Comparison of ENCODE assay signal across 26 mouse cellular contexts in the genomic region with DNA sequence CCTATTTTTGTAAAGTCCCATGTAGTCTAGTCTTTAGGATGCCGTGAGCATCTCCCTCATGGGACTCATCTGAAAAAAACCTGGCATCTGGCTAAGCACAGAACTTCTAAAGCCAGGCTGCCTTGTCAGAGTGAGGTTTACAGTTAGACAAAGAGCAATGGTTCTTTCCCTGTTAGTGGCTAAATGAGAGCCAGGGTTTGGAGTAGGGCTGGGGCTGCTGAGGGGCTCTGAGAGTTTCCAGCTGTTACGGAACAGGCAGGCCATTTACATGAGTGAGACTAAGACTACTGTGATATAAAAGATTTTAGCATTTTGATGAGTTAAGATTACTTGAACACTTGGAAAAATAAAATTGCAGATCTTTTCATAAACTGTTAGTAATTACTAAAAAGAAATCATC.
DNase-seq lines count a peak whose midpoint lies in the region; ATAC-seq and TF ChIP-seq lines count a peak whose summit lies in the region.
"Had no signal": no experiment of that assay in that cellular context is flagged by ENCODE, and none has a peak within 500 bp of the region (broad histone marks: within the 10 kb centered on the region; RNA-seq: fewer than 3 reads in every experiment).

No protein-coding gene starts in this region.

- H3K4me1 ChIP-seq in forebrain, postnatal 0 days (ENCODE audit: insufficient read depth): no peaks in the 10 kb centered on the region
- no peaks in the 10 kb centered on the region for H3K4me1 ChIP-seq in forebrain, embryonic 10.5 days
- no peaks in the 10 kb centered on the region for H3K4me1 ChIP-seq in lung, embryonic 14.5 days (ENCODE audit: insufficient read depth)
- H3K4me1 ChIP-seq in lung, adult 2 months (ENCODE audit: control insufficient read depth, insufficient read depth, low read length): no peaks in the 10 kb centered on the region
- peaks cover 11% of the 10 kb centered on the region for H3K4me1 ChIP-seq in embryonic facial prominence, embryonic 14.5 days (ENCODE audit: control insufficient read depth, insufficient read depth, low read length)
- H3K4me1 ChIP-seq in midbrain, postnatal 0 days (ENCODE audit: insufficient read depth, low read length): no peaks in the 10 kb centered on the region
- H3K4me1 ChIP-seq: embryonic facial prominence, embryonic 13.5 days; hindbrain, embryonic 15.5 days; neural tube, embryonic 13.5 days; stomach, embryonic 15.5 days had no signal

- WGBS in forebrain, postnatal 0 days: 66% methylated on average over 2 of the region's 2 CpGs
- WGBS in forebrain, embryonic 10.5 days: 77% methylated on average over 2 of the region's 2 CpGs
- 40% methylated on average over 2 of the region's 2 CpGs for WGBS in lung, embryonic 14.5 days
- WGBS in lung, adult 2 months: 67% methylated on average over 2 of the region's 2 CpGs
- 29% methylated on average over 2 of the region's 2 CpGs for WGBS in embryonic facial prominence, embryonic 14.5 days
- WGBS in midbrain, postnatal 0 days: 50% methylated on average over 2 of the region's 2 CpGs

- no peaks in the 10 kb centered on the region for H3K36me3 ChIP-seq in forebrain, postnatal 0 days (ENCODE audit: insufficient read depth)
- H3K36me3 ChIP-seq in forebrain, embryonic 10.5 days (replicated peaks): no peaks in the 10 kb centered on the region
- no peaks in the 10 kb centered on the region for H3K36me3 ChIP-seq in lung, embryonic 14.5 days (ENCODE audit: insufficient read depth)
- H3K36me3 ChIP-seq in embryonic facial prominence, embryonic 14.5 days (ENCODE audit: control insufficient read depth, insufficient read depth, low read length): no peaks in the 10 kb centered on the region
- H3K36me3 ChIP-seq in midbrain, postnatal 0 days (ENCODE audit: insufficient read depth, low read length): no peaks in the 10 kb centered on the region
- H3K36me3 ChIP-seq: embryonic facial prominence, embryonic 13.5 days; hindbrain, embryonic 15.5 days; midbrain, embryonic 15.5 days; neural tube, embryonic 13.5 days; stomach, embryonic 15.5 days had no signal

- H3K4me3 ChIP-seq in forebrain, postnatal 0 days (ENCODE audit: low read depth, low read length): no peak overlapping the region
- H3K4me3 ChIP-seq in forebrain, embryonic 10.5 days: no peak overlapping the region
- no peak overlapping the region for H3K4me3 ChIP-seq in lung, embryonic 14.5 days (ENCODE audit: low read depth, low read length)
- no peak overlapping the region for H3K4me3 ChIP-seq in lung, adult 2 months (replicated peaks; ENCODE audit: extremely low read depth, low read depth, low read length)
- H3K4me3 ChIP-seq in embryonic facial prominence, embryonic 14.5 days (ENCODE audit: low read depth, low read length): no peak overlapping the region
- no peak overlapping the region for H3K4me3 ChIP-seq in midbrain, postnatal 0 days (ENCODE audit: low read depth, low read length)
- H3K4me3 ChIP-seq in layer of hippocampus, adult 2 months: no peak overlapping the region
- H3K4me3 ChIP-seq: embryonic facial prominence, embryonic 13.5 days; hindbrain, embryonic 15.5 days; midbrain, embryonic 15.5 days; myocyte; neural tube, embryonic 13.5 days; stomach, embryonic 15.5 days had no signal

- TF ChIP-seq POLR2A in lung, adult 2 months (IDR thresholded peaks at IDR 0.05; ENCODE audit: borderline replicate concordance, extremely low read depth, low read depth, low read length): no peak

- H3K9ac ChIP-seq in forebrain, postnatal 0 days: no peak overlapping the region
- H3K9ac ChIP-seq in lung, embryonic 14.5 days: no peak overlapping the region
- H3K9ac ChIP-seq in embryonic facial prominence, embryonic 14.5 days (ENCODE audit: low read depth, low read length): no peak overlapping the region
- no peak overlapping the region for H3K9ac ChIP-seq in midbrain, postnatal 0 days (replicated peaks; ENCODE audit: low read length, poor library complexity, severe bottlenecking)
- H3K9ac ChIP-seq: embryonic facial prominence, embryonic 13.5 days; hindbrain, embryonic 15.5 days; midbrain, embryonic 15.5 days; neural tube, embryonic 13.5 days; stomach, embryonic 15.5 days had no signal

- no peaks in the 10 kb centered on the region for H3K27me3 ChIP-seq in forebrain, postnatal 0 days (ENCODE audit: insufficient read depth, low read length)
- H3K27me3 ChIP-seq in forebrain, embryonic 10.5 days (ENCODE audit: poor library complexity, severe bottlenecking): no peaks in the 10 kb centered on the region
- no peaks in the 10 kb centered on the region for H3K27me3 ChIP-seq in lung, embryonic 14.5 days (ENCODE audit: insufficient read depth, low read length)
- H3K27me3 ChIP-seq in embryonic facial prominence, embryonic 14.5 days (replicated peaks; ENCODE audit: control insufficient read depth, insufficient read depth, low read length): no peaks in the 10 kb centered on the region
- no peaks in the 10 kb centered on the region for H3K27me3 ChIP-seq in midbrain, postnatal 0 days (ENCODE audit: insufficient read depth, low read length)
- H3K27me3 ChIP-seq: embryonic facial prominence, embryonic 13.5 days; hindbrain, embryonic 15.5 days; midbrain, embryonic 15.5 days; neural tube, embryonic 13.5 days; stomach, embryonic 15.5 days had no signal

- ATAC-seq in forebrain, postnatal 0 days: peak; percentile 35; the same call in 1 of the 2 replicates
- ATAC-seq in lung, embryonic 14.5 days (ENCODE audit: insufficient read depth): peak; percentile 86; the same call in 1 of the 2 replicates
- peak; percentile 37; the same call in 1 of the 2 replicates for ATAC-seq in embryonic facial prominence, embryonic 14.5 days (ENCODE audit: low read depth)
- no peak for ATAC-seq in midbrain, postnatal 0 days (ENCODE audit: low FRiP score)
- ATAC-seq: forebrain, embryonic 14.5 days; midbrain, embryonic 15.5 days had no signal

- no peak for TF ChIP-seq CTCF in forebrain, postnatal 0 days (IDR thresholded peaks at IDR 0.05; ENCODE audit: low read depth)
- no peak for TF ChIP-seq CTCF in lung, embryonic 14.5 days (IDR thresholded peaks at IDR 0.05; ENCODE audit: low read depth)
- no peak for TF ChIP-seq CTCF in lung, adult 2 months (IDR thresholded peaks at IDR 0.05; ENCODE audit: insufficient read depth, low read length)
- no peak for TF ChIP-seq CTCF in midbrain, postnatal 0 days (IDR thresholded peaks at IDR 0.05)
- TF ChIP-seq CTCF in layer of hippocampus, adult 2 months (conservative IDR thresholded peaks at IDR 0.05): no peak

- no peak overlapping the region for H3K27ac ChIP-seq in forebrain, postnatal 0 days (ENCODE audit: low read depth, low read length)
- no peak overlapping the region for H3K27ac ChIP-seq in forebrain, embryonic 10.5 days
- no peak overlapping the region for H3K27ac ChIP-seq in lung, embryonic 14.5 days (ENCODE audit: low read depth)
- no peak overlapping the region for H3K27ac ChIP-seq in embryonic facial prominence, embryonic 14.5 days (replicated peaks; ENCODE audit: low read depth, low read length)
- H3K27ac ChIP-seq in midbrain, postnatal 0 days (ENCODE audit: low read depth, low read length): no peak overlapping the region
- no peak overlapping the region for H3K27ac ChIP-seq in layer of hippocampus, adult 2 months
- H3K27ac ChIP-seq: embryonic facial prominence, embryonic 13.5 days; hindbrain, embryonic 15.5 days; kidney, postnatal 0 days; midbrain, embryonic 15.5 days; neural tube, embryonic 13.5 days; stomach, embryonic 15.5 days had no signal

- H3K4me2 ChIP-seq in forebrain, postnatal 0 days (ENCODE audit: low read depth): no peak overlapping the region
- no peak overlapping the region for H3K4me2 ChIP-seq in lung, embryonic 14.5 days
- no peak overlapping the region for H3K4me2 ChIP-seq in embryonic facial prominence, embryonic 14.5 days (ENCODE audit: low read depth, low read length)
- H3K4me2 ChIP-seq in midbrain, postnatal 0 days (ENCODE audit: low read depth, low read length, poor library complexity, severe bottlenecking): no peak overlapping the region
- H3K4me2 ChIP-seq: embryonic facial prominence, embryonic 13.5 days; heart, embryonic 11.5 days; hindbrain, embryonic 15.5 days; liver, embryonic 11.5 days; midbrain, embryonic 15.5 days; neural tube, embryonic 13.5 days; stomach, embryonic 15.5 days had no signal

- no peaks in the 10 kb centered on the region for H3K9me3 ChIP-seq in forebrain, postnatal 0 days (ENCODE audit: low read length)
- H3K9me3 ChIP-seq in forebrain, embryonic 10.5 days: no peaks in the 10 kb centered on the region
- no peaks in the 10 kb centered on the region for H3K9me3 ChIP-seq in lung, embryonic 14.5 days (ENCODE audit: low read depth, low read length)
- no peaks in the 10 kb centered on the region for H3K9me3 ChIP-seq in embryonic facial prominence, embryonic 14.5 days (ENCODE audit: control insufficient read depth, low read length)
- no peaks in the 10 kb centered on the region for H3K9me3 ChIP-seq in midbrain, postnatal 0 days (ENCODE audit: low read length)
- H3K9me3 ChIP-seq: embryonic facial prominence, embryonic 13.5 days; hindbrain, embryonic 15.5 days; midbrain, embryonic 15.5 days; neural tube, embryonic 13.5 days; stomach, embryonic 15.5 days had no signal

- no peak for DNase-seq in forebrain, postnatal 0 days
- no peak for DNase-seq in forebrain, embryonic 10.5 days (ENCODE audit: extremely low spot score, low spot score)
- DNase-seq in lung, embryonic 14.5 days: peak; percentile 44
- no peak for DNase-seq in lung, adult 2 months
- no peak for DNase-seq in embryonic facial prominence, embryonic 14.5 days (ENCODE audit: low spot score)
- DNase-seq in mesoderm, embryonic 11.5 days (ENCODE audit: low read depth, low spot score): peak; percentile 18
- DNase-seq in midbrain, postnatal 0 days (ENCODE audit: low spot score): no peak
- no peak for DNase-seq in layer of hippocampus, adult 2 months (ENCODE audit: low spot score in 2 of 2)
- DNase-seq: adrenal gland, postnatal 10 days; cerebellum, adult 2 months; cerebellum, postnatal 36 days; lung, adult 18-20 months; lung, postnatal 4 days; retina, postnatal 1 day; right cerebral cortex, postnatal 25 days; thymus, adult 18-20 months had no signal

Comparison
In these comparisons a context has a peak if more than half of its experiments do, and no peak if none do; other contexts are left out.
1. DNase-seq: peak in lung, embryonic 14.5 days (single experiment) and mesoderm, embryonic 11.5 days (single experiment); none in forebrain, postnatal 0 days (single experiment), forebrain, embryonic 10.5 days (single experiment), lung, adult 2 months (single experiment), embryonic facial prominence, embryonic 14.5 days (single experiment), midbrain, postnatal 0 days (single experiment) and layer of hippocampus, adult 2 months (0 of 2).